Mouse (Mus musculus): Measurements from ENCODE around the gene Gpc6. TPM values are rescaled to one million over a fixed set of nuclear protein-coding genes. Genes with fewer than 3 reads are reported as not detected.

The Gpc6 gene
- total RNA-seq, 2 experiments from 2014 or later, result 15.6 to 18.9 TPM

DNA sequence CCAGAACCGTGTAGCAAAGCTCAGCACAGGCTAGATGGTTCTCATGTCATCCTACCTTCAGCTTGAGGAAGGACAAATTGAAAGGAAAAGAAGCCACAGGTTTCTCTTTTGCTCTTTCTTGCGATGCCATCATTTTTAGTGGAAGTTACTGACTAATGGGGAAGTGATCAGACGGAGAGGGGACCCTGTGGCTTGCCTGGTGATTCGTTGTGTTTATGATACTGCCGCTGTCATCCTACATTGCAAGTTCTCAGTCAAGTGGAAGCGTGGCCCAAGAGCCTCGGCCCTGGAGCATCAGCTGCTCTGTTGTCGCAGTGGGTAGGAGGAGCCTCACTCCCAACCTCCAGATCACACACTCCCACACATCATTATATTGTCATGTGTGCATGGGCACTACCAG, 1065.1 kb downstream of the Gpc6 start:
- intact Hi-C loops (cut with DNase I), result no loop called here
- no peak for DNase-seq (ENCODE audit: low spot score in 2 of 2)

DNA sequence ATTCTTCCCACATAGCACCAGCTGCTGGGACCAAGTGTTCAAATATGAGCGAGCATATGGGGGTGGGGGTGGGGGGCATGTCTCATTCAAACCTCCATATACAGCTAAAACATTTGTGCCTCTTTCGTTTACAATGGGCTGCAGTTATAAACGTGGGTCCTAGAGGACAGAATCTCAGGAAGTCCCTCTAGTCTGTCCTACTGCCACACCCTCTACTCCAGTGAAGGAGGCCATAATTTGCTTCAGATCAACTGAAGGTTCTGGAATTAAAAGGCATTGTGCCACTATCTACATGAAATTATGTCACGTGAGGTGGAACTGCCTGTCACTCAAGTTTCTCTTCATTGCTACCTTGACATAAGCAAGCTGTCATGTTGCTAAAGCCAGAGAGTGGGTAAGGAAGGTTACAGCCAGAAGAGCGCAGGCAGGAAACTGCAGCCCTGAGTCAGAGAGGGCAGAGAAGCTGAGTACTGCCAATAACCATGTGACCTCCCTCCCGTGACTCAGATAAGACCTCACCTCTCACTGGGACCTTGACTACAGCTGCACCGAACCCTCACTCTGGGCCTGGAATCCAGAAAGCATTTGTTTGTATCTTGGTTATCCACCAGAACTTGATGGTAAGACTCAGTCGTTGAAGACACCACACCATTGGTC, 1067.6 kb downstream of the Gpc6 start:
- intact Hi-C loops (cut with DNase I), result no loop called here
- DNase-seq (ENCODE audit: low spot score in 2 of 2), result peak in 1 of 2 experiments; percentile 19

DNA sequence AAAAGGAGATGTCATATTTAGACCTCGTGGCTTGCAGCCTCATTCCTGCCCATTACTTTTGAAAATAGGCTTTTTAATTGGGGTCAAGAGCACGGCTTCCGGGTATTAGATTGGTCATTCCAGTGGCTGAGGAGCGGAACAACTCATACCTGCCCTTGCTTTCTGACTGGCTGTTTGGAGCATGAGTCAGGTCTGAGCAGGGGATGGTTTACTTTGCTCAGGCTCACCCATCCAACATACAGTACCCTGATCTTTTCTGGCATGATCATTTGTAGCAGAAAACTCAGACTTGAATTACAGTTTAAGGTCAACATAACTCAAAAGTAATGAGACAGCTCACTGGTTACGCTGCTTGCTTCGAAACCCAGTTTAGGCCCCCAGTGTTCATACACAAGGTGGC, 1068.7 kb downstream of the Gpc6 start:
- DNase-seq (ENCODE audit: low spot score in 2 of 2), result no peak
- intact Hi-C loops (cut with DNase I), result no loop called here

GRCm38 (mm10) chr14:118004434-118004833, 1079.3 kb downstream of the Gpc6 start:
- DNase-seq (ENCODE audit: low spot score in 2 of 2), result no peak
- intact Hi-C loops (cut with DNase I), result loop anchor here (2.0 to 5.0 kb wide), 3 partner anchors 128 to 588 kb away; partner anchors contain the start of gene Tgds

DNA sequence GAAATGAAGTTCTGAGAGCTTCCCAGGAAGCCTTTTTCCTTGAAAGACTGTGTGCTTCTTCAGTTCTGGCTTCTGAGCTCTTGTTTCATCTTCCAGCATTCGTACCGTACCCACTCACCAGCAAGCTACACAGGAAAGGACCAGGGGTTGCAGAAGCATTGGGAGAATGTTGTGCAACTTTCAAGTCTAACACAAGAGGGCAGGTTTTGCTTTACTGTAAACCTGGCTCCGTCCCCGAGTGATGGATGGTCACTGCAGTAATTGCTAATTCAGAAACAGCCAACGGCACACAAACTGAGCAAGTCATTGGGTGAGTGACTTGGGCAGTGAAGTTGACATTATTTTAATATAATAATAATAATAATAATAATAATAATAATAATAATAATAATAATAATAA, 1080.6 kb downstream of the Gpc6 start:
- intact Hi-C loops (cut with DNase I), result loop anchor here (2.0 kb wide), 1 partner anchor 147 kb away; no protein-coding TSS in a partner anchor
- DNase-seq (ENCODE audit: low spot score in 2 of 2), result peak; percentile 43 to 73

GRCm38 (mm10) chr14:118009541-118009940, 1084.4 kb downstream of the Gpc6 start:
- intact Hi-C loops (cut with DNase I), result no loop called here
- no peak for DNase-seq (ENCODE audit: low spot score in 2 of 2)

- intact Hi-C loops (cut with DNase I), result no loop called here
Observed at GRCm38 (mm10) chr14:118013237-118013636, 1088.1 kb downstream of the Gpc6 start.

DNA sequence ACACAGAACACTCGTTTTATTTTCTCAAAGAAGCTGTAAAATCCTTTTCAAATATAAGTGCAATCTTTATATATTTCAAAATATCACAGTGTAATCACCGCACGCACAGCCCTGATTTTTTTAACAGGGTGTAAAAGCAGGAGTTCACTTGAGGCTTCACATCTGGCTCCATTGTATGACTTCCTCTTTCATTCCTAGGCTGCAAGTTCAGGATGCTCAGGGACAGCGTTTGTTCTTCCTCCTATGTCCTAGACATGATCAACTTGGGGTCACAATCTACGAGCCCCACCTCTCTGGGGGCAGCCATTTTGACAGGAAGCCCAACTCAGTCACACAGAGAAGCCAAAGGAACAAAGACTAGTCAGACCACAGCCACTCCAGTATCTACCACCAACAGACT, 1094.2 kb downstream of the Gpc6 start:
- intact Hi-C loops (cut with DNase I), result no loop called here
- no peak for DNase-seq (ENCODE audit: low spot score in 2 of 2)

More at GRCm38 (mm10) chr14:118013237-118013636, 1088.1 kb downstream of the Gpc6 start:
- no peak for DNase-seq (ENCODE audit: low spot score in 2 of 2)

DNA sequence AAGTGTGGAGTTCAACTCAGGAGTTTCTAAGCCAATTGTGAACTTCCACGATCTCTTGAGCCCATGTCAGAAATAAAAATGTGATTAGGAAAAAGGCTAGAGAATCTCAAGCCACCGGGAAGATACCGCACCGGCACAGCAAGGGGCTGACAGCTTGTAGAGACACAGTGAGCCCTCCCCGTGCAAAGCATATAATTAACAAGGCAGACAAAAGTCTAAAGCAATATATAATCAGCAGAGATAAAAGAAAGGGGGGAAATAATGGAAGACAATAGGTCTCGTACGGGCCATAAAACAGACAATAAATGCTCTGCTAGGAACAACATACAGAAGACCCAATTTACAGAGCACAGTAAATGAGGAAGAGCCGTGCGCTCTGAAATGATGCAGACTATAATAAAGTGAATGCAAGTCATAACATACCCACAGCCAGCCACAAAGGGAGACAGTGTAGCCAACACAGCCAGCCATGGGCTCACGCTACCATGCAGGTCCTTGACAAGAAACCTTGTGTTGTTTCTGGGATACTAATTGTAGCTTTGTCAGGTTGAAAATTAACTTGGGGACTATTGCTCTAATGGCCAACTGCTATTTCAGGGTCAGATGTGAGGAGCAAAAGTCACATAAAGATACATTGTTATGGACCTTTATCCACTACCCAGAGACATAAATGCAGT, 1096.9 kb downstream of the Gpc6 start:
- intact Hi-C loops (cut with DNase I), result no loop called here
- no peak for DNase-seq (ENCODE audit: low spot score in 2 of 2)

Small RNA genes within 50 kb of the gene (microRNA-seq; reads per million reads assigned to microRNA genes)
- gene Mir6239, result 0 reads per million in 2 experiments
